Mouse (Mus musculus): ENCODE results near the gene 1700129C05Rik. TPM values are rescaled to one million over a fixed set of nuclear protein-coding genes. Genes with fewer than 3 reads are reported as not detected.

Gene 1700129C05Rik
- not detected for total RNA-seq (2021)
- long read RNA-seq, experiment 1, result 0 reads
- long read RNA-seq, experiment 2, result 0 reads

- DNase-seq, result no peak
- intact Hi-C loops (cut with DNase I), result no loop called here
Measured at GRCm38 (mm10) chr14:59142793-59143192, at the start of gene 1700129C05Rik. Gene 1700129C05Rik (minus strand): TSS chr14:59142893.

DNA sequence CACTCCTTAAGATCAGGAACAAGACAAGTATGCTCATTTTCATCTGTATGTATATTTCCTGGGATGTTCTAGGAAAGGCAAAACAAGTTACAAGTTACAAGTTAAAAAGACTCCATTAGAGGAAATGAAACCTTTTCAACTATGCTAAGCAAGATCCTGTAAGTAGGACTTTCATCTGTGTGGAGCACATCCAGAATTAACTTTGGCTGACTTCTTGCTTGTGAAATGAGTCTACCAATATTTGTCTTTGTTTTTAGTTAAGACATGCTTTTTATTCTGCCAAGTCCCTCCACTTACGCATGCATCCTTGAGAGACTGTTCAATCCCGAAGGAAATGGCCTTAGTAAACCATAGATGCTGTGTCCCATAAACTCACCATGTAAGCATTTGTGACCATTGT, 43.4 kb upstream of the 1700129C05Rik start:
- DNase-seq, result no peak
- intact Hi-C loops (cut with DNase I), result no loop called here

DNA sequence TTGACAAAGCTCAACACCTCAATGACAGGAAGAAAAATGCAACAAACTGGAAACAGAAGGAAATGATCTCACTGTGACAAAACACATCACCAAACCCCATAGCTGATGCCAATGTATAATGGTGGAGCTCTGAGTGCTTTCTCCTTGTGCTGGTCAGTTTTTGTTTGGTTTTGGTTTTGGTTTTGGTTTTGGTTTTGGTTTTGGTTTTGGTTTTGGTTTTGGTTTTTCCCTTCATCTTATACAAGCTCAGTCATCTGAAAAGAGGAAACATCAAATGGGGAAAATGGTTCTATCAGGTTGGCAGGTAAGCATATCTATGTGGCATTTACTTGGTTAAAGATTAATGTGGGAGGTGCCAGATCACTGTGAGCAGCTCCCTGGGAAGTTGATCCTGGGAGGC, 42.8 kb upstream of the 1700129C05Rik start:
- DNase-seq, result no peak
- intact Hi-C loops (cut with DNase I), result no loop called here

- DNase-seq, result no peak
- intact Hi-C loops (cut with DNase I), result no loop called here
Measured at GRCm38 (mm10) chr14:59182732-59183131, 40.0 kb upstream of the 1700129C05Rik start.

- intact Hi-C loops (cut with DNase I), result no loop called here
- DNase-seq, result no peak
Measured at GRCm38 (mm10) chr14:59178649-59179048, 36.0 kb upstream of the 1700129C05Rik start, which contains the start of gene Gm5142. Gene Gm5142 (minus strand): TSS chr14:59178749.

DNA sequence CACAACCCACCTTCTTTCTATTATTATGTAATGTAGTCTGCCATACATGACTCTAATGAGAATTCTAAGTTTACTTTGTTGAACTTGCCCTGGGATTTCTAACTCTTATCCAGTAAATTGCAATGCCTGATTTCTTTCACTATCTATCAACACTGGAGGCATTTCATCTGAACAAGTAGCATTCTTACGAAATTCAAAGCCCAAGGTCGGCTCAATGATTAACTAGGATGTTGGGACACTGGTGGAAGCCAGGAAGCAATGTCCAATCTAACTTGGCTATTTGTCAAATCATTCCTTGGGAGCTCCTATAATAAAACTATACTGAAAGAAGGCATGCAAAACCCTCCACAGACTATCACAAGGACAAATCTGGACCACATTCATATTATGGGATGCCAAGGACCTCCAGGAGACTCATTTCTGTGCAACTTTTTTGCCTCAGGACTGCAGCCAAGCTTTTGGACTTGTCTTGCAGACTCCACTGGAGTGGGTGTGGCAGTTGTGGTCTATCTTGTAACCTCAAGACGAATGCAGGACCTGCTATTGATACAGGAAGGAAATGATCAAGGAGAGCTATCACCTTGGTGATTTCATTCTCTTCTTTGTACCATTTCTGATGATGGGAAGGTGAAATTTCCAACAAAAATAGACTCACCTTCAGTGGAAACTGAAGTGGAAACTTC, 14.5 kb upstream of the 1700129C05Rik start:
- DNase-seq, result no peak
- intact Hi-C loops (cut with DNase I), result no loop called here

GRCm38 (mm10) chr14:59155589-59155988, 12.9 kb upstream of the 1700129C05Rik start:
- no peak for DNase-seq
- intact Hi-C loops (cut with DNase I), result no loop called here

DNA sequence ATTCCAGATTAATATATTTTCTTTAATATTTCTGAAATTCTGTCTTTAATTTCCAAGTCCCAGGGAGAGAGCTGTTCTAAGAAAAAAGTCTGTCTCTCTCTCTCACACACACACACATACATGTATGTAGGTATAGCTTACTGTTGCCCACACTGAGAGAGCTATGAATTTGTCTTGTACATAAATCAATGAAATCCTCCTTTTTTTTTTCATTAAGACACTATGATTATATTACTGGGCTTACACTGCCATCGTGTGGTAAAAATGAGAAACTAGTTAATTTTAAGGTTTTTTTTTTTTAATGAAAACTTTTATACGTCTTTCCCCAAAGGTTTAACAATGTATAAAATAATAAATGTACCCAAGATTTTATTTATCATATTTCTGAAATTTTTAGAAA, 28.4 kb downstream of the 1700129C05Rik start:
- DNase-seq, result no peak
- intact Hi-C loops (cut with DNase I), result no loop called here

GRCm38 (mm10) chr14:59104006-59104605, 38.6 kb downstream of the 1700129C05Rik start:
- intact Hi-C loops (cut with DNase I), result no loop called here
- DNase-seq, result no peak

GRCm38 (mm10) chr14:59093601-59094000, 49.1 kb downstream of the 1700129C05Rik start:
- no peak for DNase-seq
- intact Hi-C loops (cut with DNase I), result no loop called here

DNA sequence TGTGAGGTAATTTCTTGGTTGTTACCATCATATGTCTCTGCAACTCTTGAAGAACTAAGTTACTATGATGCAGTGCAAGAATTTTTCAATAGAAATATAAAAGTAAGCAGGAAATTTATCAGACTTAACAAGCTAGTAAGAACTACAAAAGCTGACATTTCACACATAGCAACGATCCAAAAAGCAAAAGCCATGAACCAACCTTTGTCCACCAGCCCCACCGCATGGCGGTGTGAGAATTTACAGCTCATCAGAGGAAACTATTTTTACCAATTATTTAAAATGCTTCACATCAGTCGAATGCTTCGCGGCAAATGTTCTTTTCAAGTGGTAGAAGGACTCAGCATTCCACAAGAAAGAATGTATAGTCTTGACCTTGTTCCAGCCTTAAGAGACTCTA, 58.3 kb downstream of the 1700129C05Rik start:
- intact Hi-C loops (cut with DNase I), result no loop called here
- DNase-seq, result peak in 1 of 2 experiments; percentile 20

Other genes with a start within 250 kb of the 1700129C05Rik start
- gene Gm5142, start 35.9 kb upstream of the 1700129C05Rik start, total RNA-seq (2021), result not detected
- gene Rcbtb1, start 58.3 kb upstream of the 1700129C05Rik start, total RNA-seq (2021), result 10 to 100 TPM in 1 of 2 experiments, 1 to 10 TPM in 1; 9.1 to 11.4 TPM
- not detected for gene Gm6904, start 117.3 kb upstream of the 1700129C05Rik start, total RNA-seq (2021)
- gene Phf11a, start 154.6 kb upstream of the 1700129C05Rik start, total RNA-seq (2021), result not detected
- under 1 TPM in 1 of 2 experiments, not detected in 1; 0.22 TPM for gene Phf11b, start 198.5 kb upstream of the 1700129C05Rik start, total RNA-seq (2021)
- 1 to 10 TPM; 1.7 to 1.9 TPM for gene Phf11d, start 222.6 kb upstream of the 1700129C05Rik start, total RNA-seq (2021)

All from gastrocnemius, postnatal 36 days (tissue).